In the genomic region with DNA sequence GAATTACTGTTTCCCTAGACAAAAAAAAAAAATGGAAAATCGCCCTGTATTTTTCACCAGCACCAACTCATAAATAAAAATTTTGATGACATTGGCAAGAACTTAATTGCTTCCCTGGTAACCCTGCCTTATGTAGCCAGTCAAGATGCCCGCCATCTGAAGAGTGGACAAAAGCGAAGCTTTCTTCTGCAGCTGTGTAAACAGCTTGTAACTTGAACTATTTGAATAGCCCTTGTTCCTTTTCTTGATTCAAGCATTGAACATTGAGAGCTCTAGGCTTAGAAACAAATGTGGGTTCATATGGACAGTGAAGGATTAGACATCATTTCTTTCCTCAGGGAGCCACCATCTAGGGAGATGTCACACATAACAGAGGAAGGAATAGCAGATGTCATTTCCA, we compare ENCODE assay signal across 25 mouse cellular contexts. TPM values are rescaled to one million over a fixed set of nuclear protein-coding genes. Genes with fewer than 3 reads are reported as not detected.
DNase-seq lines count a peak whose midpoint lies in the region; ATAC-seq and TF ChIP-seq lines count a peak whose summit lies in the region.
"Had no signal": no experiment of that assay in that cellular context is flagged by ENCODE, and none has a peak within 500 bp of the region (broad histone marks: within the 10 kb centered on the region; RNA-seq: fewer than 3 reads in every experiment).

No protein-coding gene starts in this region.

- no peaks in the 10 kb centered on the region for H3K27me3 ChIP-seq in embryonic facial prominence, embryonic 11.5 days (ENCODE audit: control insufficient read depth, insufficient read depth, low read length)
- H3K27me3 ChIP-seq in embryonic facial prominence, embryonic 10.5 days (replicated peaks; ENCODE audit: low read depth, poor library complexity, severe bottlenecking): no peaks in the 10 kb centered on the region
- H3K27me3 ChIP-seq in lung, postnatal 0 days (replicated peaks; ENCODE audit: insufficient read depth, low read length): no peaks in the 10 kb centered on the region
- H3K27me3 ChIP-seq in embryonic facial prominence, embryonic 14.5 days (replicated peaks; ENCODE audit: control insufficient read depth, insufficient read depth, low read length): no peaks in the 10 kb centered on the region
- H3K27me3 ChIP-seq in midbrain, embryonic 16.5 days (ENCODE audit: control insufficient read depth, insufficient read depth, low read depth, low read length): no peaks in the 10 kb centered on the region
- H3K27me3 ChIP-seq: embryonic facial prominence, embryonic 15.5 days; heart, embryonic 13.5 days had no signal

- peak; percentile 13 for DNase-seq in embryonic facial prominence, embryonic 11.5 days (ENCODE audit: low spot score)
- DNase-seq in embryonic facial prominence, embryonic 10.5 days (ENCODE audit: low spot score): no peak
- DNase-seq in lung, postnatal 0 days (ENCODE audit: low spot score): peak; percentile 22
- no peak for DNase-seq in lung, adult 2 months
- DNase-seq in embryonic facial prominence, embryonic 14.5 days (ENCODE audit: low spot score): peak; percentile 9
- DNase-seq: adrenal gland, postnatal 10 days; adrenal gland, postnatal 36 days; cerebellum, adult 18-20 months; cerebellum, adult 9-10 months; cerebellum, postnatal 14 days; forebrain, postnatal 0 days; gastrocnemius, postnatal 25 days; heart, adult 2 months; heart, postnatal 14 days; heart, postnatal 4 days had no signal

- no peak overlapping the region for H3K9ac ChIP-seq in embryonic facial prominence, embryonic 11.5 days (replicated peaks; ENCODE audit: low read length)
- H3K9ac ChIP-seq in lung, postnatal 0 days (replicated peaks; ENCODE audit: low read depth): no peak overlapping the region
- H3K9ac ChIP-seq in embryonic facial prominence, embryonic 14.5 days (ENCODE audit: low read depth, low read length): no peak overlapping the region
- H3K9ac ChIP-seq in midbrain, embryonic 16.5 days (ENCODE audit: low read depth, low read length): no peak overlapping the region
- H3K9ac ChIP-seq: embryonic facial prominence, embryonic 15.5 days; forebrain, postnatal 0 days; heart, embryonic 13.5 days; hindbrain, embryonic 14.5 days had no signal

- no peaks in the 10 kb centered on the region for H3K36me3 ChIP-seq in embryonic facial prominence, embryonic 11.5 days (replicated peaks; ENCODE audit: control insufficient read depth, insufficient read depth, low read depth, low read length)
- no peaks in the 10 kb centered on the region for H3K36me3 ChIP-seq in embryonic facial prominence, embryonic 10.5 days (replicated peaks)
- no peaks in the 10 kb centered on the region for H3K36me3 ChIP-seq in lung, postnatal 0 days (ENCODE audit: insufficient read depth, low read length)
- H3K36me3 ChIP-seq in embryonic facial prominence, embryonic 14.5 days (ENCODE audit: control insufficient read depth, insufficient read depth, low read length): no peaks in the 10 kb centered on the region
- no peaks in the 10 kb centered on the region for H3K36me3 ChIP-seq in midbrain, embryonic 16.5 days (ENCODE audit: control insufficient read depth, insufficient read depth, low read length)
- H3K36me3 ChIP-seq: embryonic facial prominence, embryonic 15.5 days; heart, embryonic 10.5 days; heart, embryonic 13.5 days had no signal

- no peak for TF ChIP-seq EP300 in lung, postnatal 0 days (IDR thresholded peaks at IDR 0.05)

- H3K9me3 ChIP-seq in embryonic facial prominence, embryonic 11.5 days (replicated peaks; ENCODE audit: control insufficient read depth, low read length): no peaks in the 10 kb centered on the region
- H3K9me3 ChIP-seq in embryonic facial prominence, embryonic 10.5 days: no peaks in the 10 kb centered on the region
- H3K9me3 ChIP-seq in lung, postnatal 0 days (ENCODE audit: low read length): no peaks in the 10 kb centered on the region
- H3K9me3 ChIP-seq in embryonic facial prominence, embryonic 14.5 days (ENCODE audit: control insufficient read depth, low read length): no peaks in the 10 kb centered on the region
- H3K9me3 ChIP-seq in midbrain, embryonic 16.5 days (replicated peaks; ENCODE audit: control insufficient read depth, low read length, poor library complexity, severe bottlenecking): no peaks in the 10 kb centered on the region
- H3K9me3 ChIP-seq: embryonic facial prominence, embryonic 15.5 days; heart, embryonic 10.5 days; heart, embryonic 13.5 days had no signal

- H3K4me2 ChIP-seq in embryonic facial prominence, embryonic 11.5 days (ENCODE audit: low read depth, low read length): no peak overlapping the region
- H3K4me2 ChIP-seq in lung, postnatal 0 days (replicated peaks; ENCODE audit: low read depth, low read length): no peak overlapping the region
- H3K4me2 ChIP-seq in embryonic facial prominence, embryonic 14.5 days (ENCODE audit: low read depth, low read length): no peak overlapping the region
- no peak overlapping the region for H3K4me2 ChIP-seq in midbrain, embryonic 16.5 days (ENCODE audit: low read length)
- H3K4me2 ChIP-seq: embryonic facial prominence, embryonic 15.5 days; heart, embryonic 13.5 days; hindbrain, embryonic 14.5 days had no signal

- no peak for ATAC-seq in embryonic facial prominence, embryonic 11.5 days (replicated peaks; ENCODE audit: insufficient number of reproducible peaks, low FRiP score, low TSS enrichment, low read depth)
- ATAC-seq in lung, postnatal 0 days: no peak
- no peak for ATAC-seq in embryonic facial prominence, embryonic 14.5 days (ENCODE audit: low read depth)
- ATAC-seq in midbrain, embryonic 16.5 days: no peak
- ATAC-seq: CD4-positive, CD25-positive, alpha-beta regulatory T cell, adult 4 months; forebrain, embryonic 14.5 days; forebrain, postnatal 0 days; hindbrain, postnatal 0 days; inflammation-experienced regulatory T-cells, adult 6 months; intestine, embryonic 16.5 days had no signal

- no peak for TF ChIP-seq POLR2A in lung, adult 2 months (IDR thresholded peaks at IDR 0.05; ENCODE audit: borderline replicate concordance, extremely low read depth, low read depth, low read length)

- no peak overlapping the region for H3K4me3 ChIP-seq in embryonic facial prominence, embryonic 11.5 days (ENCODE audit: low read depth, low read length)
- no peak overlapping the region for H3K4me3 ChIP-seq in embryonic facial prominence, embryonic 10.5 days
- no peak overlapping the region for H3K4me3 ChIP-seq in lung, postnatal 0 days (ENCODE audit: low read depth, low read length)
- no peak overlapping the region for H3K4me3 ChIP-seq in lung, adult 2 months (replicated peaks; ENCODE audit: extremely low read depth, low read depth, low read length)
- H3K4me3 ChIP-seq in embryonic facial prominence, embryonic 14.5 days (ENCODE audit: low read depth, low read length): no peak overlapping the region
- no peak overlapping the region for H3K4me3 ChIP-seq in midbrain, embryonic 16.5 days (ENCODE audit: low read depth, low read length)
- H3K4me3 ChIP-seq: embryonic facial prominence, embryonic 15.5 days; heart, adult 2 months; heart, embryonic 10.5 days; heart, embryonic 13.5 days had no signal

- no peaks in the 10 kb centered on the region for H3K4me1 ChIP-seq in embryonic facial prominence, embryonic 11.5 days (ENCODE audit: control insufficient read depth, insufficient read depth, low read length)
- H3K4me1 ChIP-seq in embryonic facial prominence, embryonic 10.5 days: no peaks in the 10 kb centered on the region
- H3K4me1 ChIP-seq in lung, postnatal 0 days (ENCODE audit: insufficient read depth, low read depth, low read length): no peaks in the 10 kb centered on the region
- H3K4me1 ChIP-seq in lung, adult 2 months (ENCODE audit: control insufficient read depth, insufficient read depth, low read length): no peaks in the 10 kb centered on the region
- H3K4me1 ChIP-seq in embryonic facial prominence, embryonic 14.5 days (ENCODE audit: control insufficient read depth, insufficient read depth, low read length): no peaks in the 10 kb centered on the region
- no peaks in the 10 kb centered on the region for H3K4me1 ChIP-seq in midbrain, embryonic 16.5 days (ENCODE audit: control insufficient read depth, insufficient read depth, low read length)
- H3K4me1 ChIP-seq: embryonic facial prominence, embryonic 15.5 days; heart, embryonic 10.5 days; heart, embryonic 13.5 days had no signal

- no peak for TF ChIP-seq CTCF in lung, postnatal 0 days (IDR thresholded peaks at IDR 0.05)
- TF ChIP-seq CTCF in lung, adult 2 months (IDR thresholded peaks at IDR 0.05; ENCODE audit: insufficient read depth, low read length): no peak

- WGBS in embryonic facial prominence, embryonic 11.5 days: 63% methylated on average over 3 of the region's 3 CpGs
- 75% methylated on average over 3 of the region's 3 CpGs for WGBS in embryonic facial prominence, embryonic 10.5 days
- 50% methylated on average over 3 of the region's 3 CpGs for WGBS in lung, postnatal 0 days
- WGBS in lung, adult 2 months: 50% methylated on average over 3 of the region's 3 CpGs
- WGBS in embryonic facial prominence, embryonic 14.5 days: 69% methylated on average over 3 of the region's 3 CpGs
- 77% methylated on average over 3 of the region's 3 CpGs for WGBS in midbrain, embryonic 16.5 days

- H3K27ac ChIP-seq in embryonic facial prominence, embryonic 11.5 days (replicated peaks; ENCODE audit: low read depth, low read length): no peak overlapping the region
- no peak overlapping the region for H3K27ac ChIP-seq in embryonic facial prominence, embryonic 10.5 days (replicated peaks)
- no peak overlapping the region for H3K27ac ChIP-seq in lung, postnatal 0 days (ENCODE audit: low read length)
- no peak overlapping the region for H3K27ac ChIP-seq in embryonic facial prominence, embryonic 14.5 days (replicated peaks; ENCODE audit: low read depth, low read length)
- H3K27ac ChIP-seq in midbrain, embryonic 16.5 days (ENCODE audit: low read length): no peak overlapping the region
- H3K27ac ChIP-seq: embryonic facial prominence, embryonic 15.5 days; heart, adult 2 months; heart, embryonic 10.5 days; heart, embryonic 13.5 days; hindbrain, embryonic 14.5 days; hindbrain, postnatal 0 days had no signal

RNA-seq across cellular contexts. Expression of gene Arhgap24, which starts 52.9 kb away (rescaled TPM):
- polyA plus RNA-seq in embryonic facial prominence, embryonic 11.5 days (2014; fragmentation: Nextera tagmentation; extraction: Ambion mirVana): 10.0 and 11.1 TPM in 2 replicates
- 5.6 and 8.4 TPM in 2 replicates for polyA plus RNA-seq in embryonic facial prominence, embryonic 10.5 days (2016; fragmentation: Nextera tagmentation; extraction: Ambion mirVana)
- polyA plus RNA-seq in lung, postnatal 0 days (2015; fragmentation: Nextera tagmentation; extraction: Ambion mirVana): 26.3 and 28.2 TPM in 2 replicates
- polyA plus RNA-seq in lung, adult 2 months (2012; rRNA removed): 9.1 and 12.1 TPM in 2 replicates
- 23.5 and 25.4 TPM in 2 replicates for polyA plus RNA-seq in embryonic facial prominence, embryonic 14.5 days (2014; fragmentation: Nextera tagmentation; extraction: Ambion mirVana)
- polyA plus RNA-seq in midbrain, embryonic 16.5 days (2015; fragmentation: Nextera tagmentation; extraction: Ambion mirVana): 12.0 and 13.3 TPM in 2 replicates

Comparison
In these comparisons a context has a peak if more than half of its experiments do, and no peak if none do; other contexts are left out.
1. DNase-seq: peak in embryonic facial prominence, embryonic 11.5 days (single experiment), lung, postnatal 0 days (single experiment) and embryonic facial prominence, embryonic 14.5 days (single experiment); none in embryonic facial prominence, embryonic 10.5 days (single experiment) and lung, adult 2 months (single experiment).